Mouse (Mus musculus): ENCODE measurements around the gene 1700029H14Rik. TPM values are rescaled to one million over a fixed set of nuclear protein-coding genes. Genes with fewer than 3 reads are reported as not detected.

Gene 1700029H14Rik
- total RNA-seq, 2 experiments from 2014 or later: not detected

DNA sequence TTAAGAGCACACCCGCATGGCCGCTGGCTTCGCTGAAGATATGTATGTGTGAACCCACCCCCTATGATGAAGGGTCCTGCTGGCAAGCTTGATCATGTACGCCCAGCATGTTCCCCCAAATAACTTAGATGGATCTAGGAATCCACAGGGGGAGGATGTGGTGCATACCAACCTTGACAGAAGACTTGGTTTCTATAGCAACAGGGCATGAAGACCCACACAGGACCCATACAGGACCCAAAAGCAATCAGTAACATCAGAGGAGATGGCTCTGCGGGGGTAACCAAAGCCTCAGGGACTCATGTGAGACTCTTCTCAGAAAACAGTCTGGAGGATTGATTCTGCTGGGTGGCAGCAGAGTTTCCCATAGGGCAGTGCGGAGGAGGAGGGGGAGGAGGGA is 29.0 kb upstream of the 1700029H14Rik start:
- intact Hi-C loops (cut with DNase I): no loop called here
- H3K4me3 ChIP-seq: no peak overlapping the region
- no peak for DNase-seq
- TF ChIP-seq CTCF (IDR thresholded peaks at IDR 0.05): no peak
- H3K27ac ChIP-seq: no peak overlapping the region

DNA sequence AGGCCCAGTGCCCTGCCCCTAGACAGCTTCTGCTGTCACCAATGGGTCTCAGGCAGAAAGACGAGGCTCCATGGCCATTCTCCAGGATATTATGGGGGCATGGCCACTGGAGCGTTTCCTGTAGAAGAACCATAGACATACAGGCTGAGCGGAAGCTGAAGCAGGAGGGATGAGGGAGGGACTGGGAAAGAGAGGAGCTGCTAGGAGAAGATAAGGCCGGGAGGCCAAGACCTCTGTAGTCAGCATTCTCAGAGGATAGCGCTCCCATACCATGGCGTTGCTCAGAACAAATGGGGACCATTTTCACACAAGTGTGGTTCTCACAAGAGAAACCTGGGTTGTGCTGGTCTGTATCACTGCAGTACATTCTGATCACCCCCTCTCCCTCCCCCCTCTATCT is 26.8 kb upstream of the 1700029H14Rik start:
- DNase-seq: no peak
- Histone ChIP-seq H3K4me3 (no peak overlapping the region), H3K27ac (no peak overlapping the region)
- no peak for TF ChIP-seq CTCF (IDR thresholded peaks at IDR 0.05)
- intact Hi-C loops (cut with DNase I): no loop called here

GRCm38 (mm10) chr8:13584652-13585051 is 22.4 kb upstream of the 1700029H14Rik start:
- TF ChIP-seq CTCF (IDR thresholded peaks at IDR 0.05): no peak
- Histone ChIP-seq H3K4me3 (no peak overlapping the region), H3K27ac (no peak overlapping the region)
- no peak for DNase-seq
- intact Hi-C loops (cut with DNase I): no loop called here

GRCm38 (mm10) chr8:13577869-13578268 is 15.6 kb upstream of the 1700029H14Rik start:
- DNase-seq: no peak
- no peak overlapping the region for H3K27ac ChIP-seq
- intact Hi-C loops (cut with DNase I): no loop called here
- TF ChIP-seq CTCF (IDR thresholded peaks at IDR 0.05): no peak
- no peak overlapping the region for H3K4me3 ChIP-seq

GRCm38 (mm10) chr8:13571999-13572398 is 9.7 kb upstream of the 1700029H14Rik start:
- H3K27ac ChIP-seq: no peak overlapping the region
- intact Hi-C loops (cut with DNase I): no loop called here
- TF ChIP-seq CTCF (IDR thresholded peaks at IDR 0.05): no peak
- no peak overlapping the region for H3K4me3 ChIP-seq
- no peak for DNase-seq

GRCm38 (mm10) chr8:13557526-13557925 is 4.7 kb downstream of the 1700029H14Rik start:
- no peak for DNase-seq
- no peak overlapping the region for H3K4me3 ChIP-seq
- no peak for TF ChIP-seq CTCF (IDR thresholded peaks at IDR 0.05)
- intact Hi-C loops (cut with DNase I): no loop called here
- H3K27ac ChIP-seq: no peak overlapping the region

- H3K27ac ChIP-seq: no peak overlapping the region
- no peak for TF ChIP-seq CTCF (IDR thresholded peaks at IDR 0.05)
- intact Hi-C loops (cut with DNase I): loop anchor here (1.0 to 5.0 kb wide), 3 partner anchors 127 to 202 kb away; no protein-coding TSS in a partner anchor
- no peak for DNase-seq
- H3K4me3 ChIP-seq: no peak overlapping the region
Measured at GRCm38 (mm10) chr8:13551574-13551830, 10.8 kb downstream of the 1700029H14Rik start.

DNA sequence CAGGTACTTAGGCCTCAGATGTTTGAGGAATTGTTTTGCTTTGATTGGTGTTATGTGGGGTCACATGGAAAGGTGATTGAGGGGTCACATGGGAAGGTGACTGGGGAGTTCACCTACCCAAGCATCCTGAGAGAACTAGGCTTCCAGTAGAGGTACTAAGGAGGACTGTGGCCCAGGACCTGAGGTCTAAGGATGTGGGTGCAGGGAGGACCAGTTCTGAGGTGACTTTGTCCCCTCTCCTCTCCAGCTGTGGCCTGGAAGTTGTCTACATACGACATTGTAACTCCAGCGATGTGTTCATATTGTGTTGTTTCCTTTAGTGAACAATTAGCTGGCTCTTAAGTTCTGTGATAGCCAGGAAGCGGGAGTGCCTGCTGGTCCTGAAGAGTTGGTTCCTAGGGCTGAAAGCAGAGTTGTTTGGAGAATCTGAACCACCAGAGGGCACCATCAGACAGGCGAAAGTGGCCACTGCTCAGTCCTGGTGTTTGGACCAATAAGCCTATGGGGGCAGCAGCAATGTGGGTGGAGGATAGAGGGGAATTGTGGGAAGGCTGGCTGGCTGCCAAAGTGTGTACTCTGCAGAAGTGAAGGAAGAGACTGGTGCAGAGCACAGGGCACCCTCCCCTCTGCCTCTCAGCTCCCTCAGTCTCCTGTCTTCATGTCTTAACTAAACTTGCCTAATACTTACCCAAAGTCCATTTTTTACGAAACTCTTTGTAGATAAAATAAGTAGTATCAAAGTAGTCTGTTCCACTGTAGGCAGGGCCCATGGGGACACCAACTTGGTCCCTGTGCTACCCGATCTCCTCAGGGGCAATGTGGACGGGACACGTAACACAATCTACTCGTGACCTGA is 11.3 kb downstream of the 1700029H14Rik start:
- Histone ChIP-seq H3K4me3 (no peak overlapping the region), H3K27ac (0 out of 2 replicates have a peak overlapping the region, but pooled peaks have one; percentile 21)
- peak; percentile 92 for DNase-seq
- TF ChIP-seq CTCF (IDR thresholded peaks at IDR 0.05): peak; percentile 91
- intact Hi-C loops (cut with DNase I): loop anchor here (1.0 to 5.0 kb wide), 3 partner anchors 128 to 202 kb away; no protein-coding TSS in a partner anchor

DNA sequence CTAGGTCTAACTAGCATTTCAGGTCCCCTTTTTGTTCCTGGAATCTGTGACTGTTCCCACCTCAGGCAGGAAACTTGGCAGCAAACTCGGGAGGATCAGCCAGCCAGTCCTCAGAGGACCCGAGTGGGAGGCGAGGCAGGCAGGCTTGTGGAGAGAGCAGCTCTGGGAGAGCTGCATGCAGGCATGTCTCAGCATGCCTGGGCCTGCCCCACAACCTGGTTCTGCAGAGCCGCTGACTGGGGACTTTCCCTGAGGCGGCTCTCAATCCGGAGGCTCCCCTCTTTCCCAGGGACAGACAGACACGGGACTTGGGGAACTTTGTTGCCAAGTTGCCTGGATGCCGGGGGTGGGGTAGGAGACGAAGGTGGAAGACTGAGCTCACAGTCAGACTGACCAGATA is 13.4 kb downstream of the 1700029H14Rik start:
- DNase-seq: peak; percentile 78
- no peak for TF ChIP-seq CTCF (IDR thresholded peaks at IDR 0.05)
- Histone ChIP-seq H3K4me3 (peak overlapping the region; percentile 33), H3K27ac (peak overlapping the region; percentile 71)
- intact Hi-C loops (cut with DNase I): loop anchor here (1.0 kb wide), 2 partner anchors 94 to 136 kb away; no protein-coding TSS in a partner anchor

GRCm38 (mm10) chr8:13548235-13548634 is 14.0 kb downstream of the 1700029H14Rik start:
- peak overlapping the region; percentile 71 for H3K27ac ChIP-seq
- H3K4me3 ChIP-seq: peak overlapping the region; percentile 33; the same call in 1 of the 2 replicates
- peak; percentile 84 for TF ChIP-seq CTCF (IDR thresholded peaks at IDR 0.05)
- intact Hi-C loops (cut with DNase I): loop anchor here (1.0 kb wide), 2 partner anchors 93 to 135 kb away; no protein-coding TSS in a partner anchor
- peak; percentile 68 for DNase-seq

DNA sequence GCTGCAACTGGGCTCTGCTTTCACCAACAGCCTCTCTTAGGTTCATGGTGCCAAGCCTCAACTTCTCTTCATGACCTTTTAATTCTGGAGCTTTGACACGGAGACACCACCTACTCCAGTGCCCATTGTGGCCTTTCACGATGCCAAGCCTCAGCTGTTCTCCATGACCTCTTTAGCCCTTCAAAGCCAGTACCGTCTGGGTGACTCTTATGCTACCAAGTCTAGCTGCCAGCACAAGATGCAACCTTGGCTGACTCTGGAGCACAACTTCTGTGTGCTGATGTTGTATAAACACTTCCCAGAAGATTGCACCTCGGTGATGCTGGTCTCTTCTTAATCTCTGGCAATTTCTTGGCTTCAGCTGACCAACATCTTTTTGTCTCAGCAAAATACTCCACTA is 15.8 kb downstream of the 1700029H14Rik start:
- intact Hi-C loops (cut with DNase I): no loop called here
- no peak overlapping the region for H3K4me3 ChIP-seq
- TF ChIP-seq CTCF (IDR thresholded peaks at IDR 0.05): no peak
- DNase-seq: no peak
- H3K27ac ChIP-seq: no peak overlapping the region

- H3K27ac ChIP-seq: no peak overlapping the region
- DNase-seq: no peak
Measured at GRCm38 (mm10) chr8:13541526-13541925, 20.7 kb downstream of the 1700029H14Rik start.

GRCm38 (mm10) chr8:13540122-13540521 is 22.1 kb downstream of the 1700029H14Rik start:
- DNase-seq: no peak
- no peak overlapping the region for H3K4me3 ChIP-seq
- intact Hi-C loops (cut with DNase I): no loop called here
- no peak overlapping the region for H3K27ac ChIP-seq
- TF ChIP-seq CTCF (IDR thresholded peaks at IDR 0.05): no peak

More at GRCm38 (mm10) chr8:13541526-13541925, 20.7 kb downstream of the 1700029H14Rik start:
- TF ChIP-seq CTCF (IDR thresholded peaks at IDR 0.05): no peak
- H3K4me3 ChIP-seq: no peak overlapping the region
- intact Hi-C loops (cut with DNase I): no loop called here

Measured in gastrocnemius, adult 2 months (tissue).